Mouse (Mus musculus) adrenal gland (tissue): ENCODE measurements around the gene Klf12.

ENCODE experiments used
- intact Hi-C: fragments of 180-260 bp; cut with DNase I; formaldehyde crosslinking; loops from one replicate; pipeline ENCODE4 v1.15.1; 2025

Gene Klf12

GRCm38 (mm10) chr14:100147666-100148065 lies 136.8 kb downstream of the Klf12 start:
- intact Hi-C loops = no loop called here

GRCm38 (mm10) chr14:100140370-100140769 lies 144.1 kb downstream of the Klf12 start:
- intact Hi-C loops = no loop called here

DNA sequence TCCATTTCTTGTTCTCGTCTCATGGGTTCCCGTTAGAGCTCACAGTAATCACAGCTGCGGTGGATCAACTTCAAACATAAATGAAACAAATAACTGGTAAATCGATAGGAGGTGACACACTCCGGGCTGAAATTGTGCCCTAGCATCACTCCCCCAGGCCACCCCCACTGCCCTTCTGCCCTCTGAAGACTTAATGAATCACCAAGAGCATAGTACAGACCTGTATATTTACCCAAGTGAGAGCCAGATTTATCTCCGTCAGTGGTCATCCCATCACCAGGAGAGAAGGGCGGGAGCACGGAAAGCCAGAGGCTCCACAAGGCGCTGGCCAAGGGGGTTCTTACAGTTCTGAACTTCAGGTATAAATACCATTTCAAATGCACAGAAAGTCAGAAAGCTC lies 150.2 kb downstream of the Klf12 start:
- intact Hi-C loops = no loop called here

- intact Hi-C loops = no loop called here
Measured at GRCm38 (mm10) chr14:100132479-100132878, 152.0 kb downstream of the Klf12 start.

- intact Hi-C loops = no loop called here
Measured at GRCm38 (mm10) chr14:100126126-100126525, 158.4 kb downstream of the Klf12 start.

- intact Hi-C loops = no loop called here
Measured at GRCm38 (mm10) chr14:100121075-100121474, 163.4 kb downstream of the Klf12 start.

- intact Hi-C loops = no loop called here
Measured at GRCm38 (mm10) chr14:100119866-100120265, 164.6 kb downstream of the Klf12 start.

DNA sequence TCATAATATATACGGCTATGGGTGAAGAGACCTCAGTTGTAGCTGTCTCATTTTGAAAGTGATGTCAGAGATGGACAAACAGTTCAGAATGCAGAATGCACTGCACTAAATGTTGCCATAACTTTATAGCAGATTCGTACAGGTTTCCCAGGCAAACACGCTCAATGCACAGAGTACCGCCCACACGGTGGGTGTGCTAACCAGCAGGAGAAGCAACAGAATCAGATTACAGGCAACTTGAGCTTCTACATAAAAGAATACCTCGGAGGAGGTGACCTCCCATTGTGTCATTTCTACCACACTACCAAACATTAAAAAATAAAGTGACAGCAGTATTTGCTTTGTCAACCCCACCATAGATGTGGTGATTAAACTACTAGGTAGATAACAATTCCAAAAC lies 171.1 kb downstream of the Klf12 start:
- intact Hi-C loops = no loop called here

- intact Hi-C loops = no loop called here
Measured at GRCm38 (mm10) chr14:100111735-100112134, 172.7 kb downstream of the Klf12 start.

DNA sequence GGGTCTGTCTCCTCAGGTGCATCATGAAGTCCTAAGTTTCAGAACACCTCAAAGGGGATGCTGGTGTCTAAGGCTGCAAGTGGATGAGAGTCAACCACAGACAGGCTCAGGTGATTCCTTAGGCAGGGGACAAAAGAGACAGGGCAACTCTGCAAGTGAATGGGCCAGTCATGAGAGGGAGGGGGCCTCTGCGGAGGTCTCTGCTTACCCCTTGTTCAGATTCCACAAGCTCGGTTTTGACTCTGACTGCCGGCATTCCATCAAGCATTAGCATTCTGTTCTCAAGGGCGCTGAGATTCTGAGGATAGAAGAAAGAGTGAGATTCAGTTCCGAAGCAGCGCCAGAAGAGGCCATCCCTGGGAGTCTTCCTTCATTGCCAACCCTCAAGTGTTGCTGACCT lies 174.9 kb downstream of the Klf12 start:
- intact Hi-C loops = no loop called here

- intact Hi-C loops = no loop called here
Measured at GRCm38 (mm10) chr14:100105570-100105969, 178.9 kb downstream of the Klf12 start.

GRCm38 (mm10) chr14:100104818-100105217 lies 179.7 kb downstream of the Klf12 start:
- intact Hi-C loops = no loop called here

- intact Hi-C loops = no loop called here
Measured at GRCm38 (mm10) chr14:100103818-100104217, 180.7 kb downstream of the Klf12 start.

DNA sequence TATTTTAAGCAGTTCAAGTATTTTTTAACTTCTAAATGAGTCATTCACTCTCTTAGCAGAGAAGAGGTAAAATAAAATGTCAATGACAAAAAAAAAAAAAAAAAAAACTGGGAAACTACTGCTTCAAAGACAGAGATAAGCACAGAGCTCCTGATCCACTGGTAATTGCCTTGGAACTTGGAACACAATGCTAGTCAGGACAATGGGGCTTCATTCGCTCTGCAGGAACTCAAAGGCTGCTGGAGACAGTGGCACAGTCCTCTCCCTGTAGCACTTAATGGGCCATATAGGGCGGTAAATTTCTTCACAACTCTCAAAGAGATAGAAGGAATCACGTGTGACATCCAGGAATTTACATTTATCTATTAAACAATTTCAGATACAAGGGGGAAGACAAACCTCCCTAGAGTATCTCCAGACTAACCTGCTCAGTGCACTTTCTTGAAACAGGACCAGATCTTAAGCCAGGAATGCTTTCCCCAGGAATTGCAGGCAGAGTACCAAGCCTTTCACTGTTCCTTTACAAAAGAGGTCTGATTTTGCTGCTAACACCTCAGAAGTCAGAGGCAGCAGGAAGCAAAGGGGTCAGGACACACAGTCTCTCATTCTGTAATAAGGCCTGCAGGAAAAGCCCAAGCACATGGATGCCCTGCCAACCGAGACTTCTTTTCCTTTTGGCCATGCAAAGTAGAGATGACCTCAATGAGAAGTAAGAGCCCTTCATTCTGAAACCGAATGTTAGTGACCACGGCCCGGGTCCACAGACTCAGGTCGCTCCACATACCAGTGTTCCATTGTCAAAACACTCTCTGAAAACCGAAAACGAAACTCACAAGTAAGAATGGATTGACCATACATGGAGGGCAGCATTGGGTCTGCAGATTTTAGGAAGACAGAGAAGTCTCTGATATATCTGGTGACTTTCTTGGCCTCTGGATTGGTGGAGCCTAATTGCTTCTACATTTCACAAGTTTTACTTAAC lies 187.0 kb downstream of the Klf12 start:
- intact Hi-C loops = loop anchor here (10.0 kb wide), 1 partner anchor 163 kb away; no protein-coding TSS in a partner anchor

- intact Hi-C loops = loop anchor here (10.0 kb wide), 1 partner anchor 161 kb away; no protein-coding TSS in a partner anchor
Measured at GRCm38 (mm10) chr14:100095730-100096129, 188.7 kb downstream of the Klf12 start.

- intact Hi-C loops = loop anchor here (10.0 kb wide), 1 partner anchor 156 kb away; no protein-coding TSS in a partner anchor
Measured at GRCm38 (mm10) chr14:100090517-100090916, 194.0 kb downstream of the Klf12 start.

DNA sequence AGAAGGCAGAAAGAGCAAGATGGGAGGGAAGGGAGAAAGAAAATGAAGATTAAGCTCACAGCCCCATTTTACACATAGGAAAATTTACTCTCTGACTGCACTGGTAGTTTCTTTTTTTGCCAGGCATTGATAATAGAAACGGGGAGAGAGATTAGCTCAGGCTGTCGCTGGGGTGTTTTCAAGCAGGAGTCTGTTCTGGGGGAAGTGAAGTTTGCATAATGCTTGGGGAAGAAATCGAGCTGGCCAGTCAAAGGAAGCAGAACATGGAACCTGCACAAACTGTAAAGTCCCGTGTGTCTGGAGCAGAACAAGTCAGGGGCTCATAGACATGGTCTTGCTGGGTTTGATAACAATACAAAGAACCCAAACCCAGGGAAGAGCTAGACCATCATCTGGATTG lies 204.9 kb downstream of the Klf12 start:
- intact Hi-C loops = no loop called here

DNA sequence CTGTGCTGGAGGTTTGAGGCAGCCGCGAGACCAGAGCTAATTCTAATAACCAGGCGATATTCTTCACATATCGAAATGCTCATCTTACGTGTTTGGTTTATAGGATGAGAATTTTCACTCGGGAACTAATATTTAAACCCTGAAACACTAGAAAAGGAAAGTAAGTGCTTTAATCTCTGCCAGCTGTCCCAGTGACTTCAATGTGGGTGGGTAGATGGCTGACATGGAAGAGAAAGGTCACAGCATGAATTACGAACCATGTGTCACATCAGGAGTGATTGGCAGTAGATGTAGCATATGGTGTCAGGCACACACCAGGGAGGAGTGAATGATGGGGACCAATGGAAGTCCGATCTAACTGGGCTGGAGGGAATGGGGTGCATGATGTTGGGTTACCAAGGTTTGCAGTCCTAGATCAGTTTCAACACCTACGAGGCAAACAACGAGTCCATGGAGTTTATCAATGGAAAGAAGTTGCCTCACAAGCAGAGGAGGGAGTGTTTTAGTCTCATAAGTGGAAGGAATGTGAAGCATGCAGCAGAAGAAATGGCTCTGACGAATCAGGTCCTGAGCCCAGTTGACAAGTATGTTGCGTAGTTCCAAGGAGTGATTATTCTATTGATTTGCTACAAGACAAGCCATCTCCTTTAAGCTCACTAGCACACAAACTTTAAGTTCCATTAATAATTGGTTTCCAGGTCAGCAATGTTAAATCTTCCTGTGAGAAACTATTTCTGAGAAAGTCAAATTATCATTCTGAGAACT lies 211.9 kb downstream of the Klf12 start:
- intact Hi-C loops = no loop called here

DNA sequence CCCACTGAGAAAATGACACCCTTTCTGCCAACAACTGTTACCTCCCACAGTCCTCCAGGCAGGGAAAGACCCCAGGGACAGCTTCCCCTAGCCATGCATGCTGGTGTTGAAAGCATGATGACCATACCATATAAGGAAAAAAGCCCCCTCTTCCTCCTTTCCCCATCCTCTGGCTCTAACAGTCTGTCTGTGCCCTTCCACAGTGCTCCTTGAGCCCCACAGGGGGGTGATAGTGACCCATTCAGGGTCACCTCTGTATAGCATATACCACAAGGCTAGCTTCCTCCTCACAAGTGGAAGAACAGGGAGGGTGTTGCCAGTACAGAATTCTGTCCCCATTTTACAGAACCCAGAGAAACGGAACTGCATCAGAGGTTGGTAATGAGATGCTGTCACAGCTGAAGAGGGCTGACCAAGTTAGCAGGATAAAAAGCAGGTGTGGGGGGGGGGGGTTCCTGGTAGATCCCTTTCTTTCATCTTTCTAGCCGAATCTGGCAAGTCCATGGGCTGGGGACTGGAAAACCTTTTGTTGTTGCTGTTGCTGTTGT lies 214.9 kb downstream of the Klf12 start:
- intact Hi-C loops = no loop called here

GRCm38 (mm10) chr14:100068715-100069114 lies 215.8 kb downstream of the Klf12 start:
- intact Hi-C loops = no loop called here

DNA sequence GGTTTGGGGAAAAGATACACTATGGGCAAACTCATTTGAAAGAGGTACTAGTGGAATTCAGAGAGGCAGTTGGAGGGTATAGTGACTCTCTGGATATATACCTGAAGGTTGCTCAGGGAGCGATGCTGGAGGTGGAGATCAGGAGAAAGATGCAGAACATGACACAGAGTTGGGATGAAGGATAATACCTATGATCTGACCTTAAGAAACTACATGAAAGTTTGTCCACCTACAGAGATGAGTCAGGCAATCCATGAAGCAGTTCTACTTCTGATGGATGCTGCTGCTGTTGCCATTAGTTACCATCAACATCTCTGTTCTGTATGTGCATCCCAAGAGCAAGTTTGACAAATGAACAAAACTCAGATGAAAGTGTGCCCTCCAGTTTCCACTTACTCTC lies 222.0 kb downstream of the Klf12 start:
- intact Hi-C loops = no loop called here

DNA sequence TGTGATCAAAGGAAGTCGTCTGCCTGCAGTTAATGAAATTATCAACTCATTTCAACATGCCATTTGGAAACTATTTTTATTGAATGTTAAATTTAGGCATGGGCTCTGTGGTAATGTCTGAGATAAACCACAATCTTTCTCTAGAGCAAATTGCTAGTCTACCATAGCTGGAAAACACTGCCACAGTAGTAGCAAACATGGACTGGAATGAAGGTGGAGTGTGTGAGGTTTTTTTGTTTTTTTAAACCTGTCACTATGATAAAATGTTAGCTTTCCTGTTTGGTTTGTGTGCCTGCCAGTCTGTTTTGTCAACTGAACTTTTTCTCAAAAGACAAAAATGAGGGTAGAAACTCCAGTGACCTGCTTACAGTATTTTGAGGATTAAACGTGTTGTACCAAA lies 230.3 kb downstream of the Klf12 start:
- intact Hi-C loops = no loop called here
